34 mouse cellular contexts compared by ENCODE assay signal in genomic region chr5:3648849-3649210, GRCm38 (mm10). TPM values are rescaled to one million over a fixed set of nuclear protein-coding genes. Genes with fewer than 3 reads are reported as not detected.
"Had no signal": no experiment of that assay in that cellular context is flagged by ENCODE, and none has a peak within 500 bp of the region (broad histone marks: within the 10 kb centered on the region; RNA-seq: fewer than 3 reads in every experiment).

No protein-coding gene starts in this region.

- H3K27me3 ChIP-seq: heart, embryonic 12.5 days; heart, embryonic 13.5 days; heart, embryonic 15.5 days; hindbrain, embryonic 12.5 days; hindbrain, embryonic 13.5 days; hindbrain, embryonic 15.5 days; intestine, embryonic 15.5 days; kidney, embryonic 15.5 days had no signal

- H3K4me2 ChIP-seq: intestine, embryonic 15.5 days had no signal

- H3K4me1 ChIP-seq: intestine, embryonic 15.5 days had no signal

- H3K36me3 ChIP-seq: intestine, embryonic 15.5 days had no signal

- H3K9me3 ChIP-seq: heart, embryonic 12.5 days; heart, embryonic 13.5 days; heart, embryonic 15.5 days; hindbrain, embryonic 12.5 days; hindbrain, embryonic 13.5 days; hindbrain, embryonic 15.5 days; intestine, embryonic 15.5 days; kidney, embryonic 15.5 days had no signal

- H3K9ac ChIP-seq: heart, embryonic 12.5 days; heart, embryonic 13.5 days; heart, embryonic 15.5 days; hindbrain, embryonic 12.5 days; hindbrain, embryonic 13.5 days; hindbrain, embryonic 14.5 days; hindbrain, embryonic 15.5 days; intestine, embryonic 15.5 days; kidney, embryonic 15.5 days had no signal

- H3K27ac ChIP-seq: heart, embryonic 13.5 days; hindbrain, embryonic 10.5 days; hindbrain, embryonic 12.5 days; hindbrain, embryonic 13.5 days; hindbrain, embryonic 14.5 days; hindbrain, embryonic 15.5 days; hindbrain, postnatal 0 days; intestine, embryonic 15.5 days; layer of hippocampus, adult 2 months; left cerebral cortex, adult 2 months had no signal

- ATAC-seq: inflammation-experienced regulatory T-cells, adult 6 months had no signal

- DNase-seq: heart, adult 2 months; heart, postnatal 10 days; heart, postnatal 14 days; heart, postnatal 36 days; heart, postnatal 4 days; kidney, postnatal 10 days; kidney, postnatal 14 days; layer of hippocampus, adult 9-11 months; layer of hippocampus, postnatal 36 days had no signal

- H3K4me3 ChIP-seq: hindbrain, embryonic 12.5 days; hindbrain, embryonic 13.5 days; intestine, embryonic 15.5 days; kidney, embryonic 15.5 days; left cerebral cortex, adult 2 months had no signal

RNA-seq across cellular contexts. Expression of gene Tmbim7, which starts 2.2 kb away (rescaled TPM):
- polyA plus RNA-seq: heart, embryonic 11.5 days; heart, embryonic 12.5 days; heart, embryonic 13.5 days; heart, embryonic 14.5 days; heart, embryonic 15.5 days; heart, embryonic 16.5 days; heart, postnatal 0 days; hindbrain, embryonic 10.5 days; hindbrain, embryonic 11.5 days; hindbrain, embryonic 12.5 days; hindbrain, embryonic 13.5 days; hindbrain, embryonic 14.5 days; hindbrain, embryonic 15.5 days; hindbrain, embryonic 16.5 days; hindbrain, postnatal 0 days; inflammation-experienced regulatory T-cells, adult 6 months; intestine, embryonic 14.5 days; intestine, embryonic 15.5 days; intestine, embryonic 16.5 days; intestine, postnatal 0 days; kidney, embryonic 15.5 days; kidney, embryonic 16.5 days; large intestine, adult 2 months had no signal
